Mouse (Mus musculus) neural tube, embryonic 11.5 days (tissue): ENCODE results near the gene Rap1b. TPM values are rescaled to one million over a fixed set of nuclear protein-coding genes. Genes with fewer than 3 reads are reported as not detected.

Experiments
- ATAC-seq: fragments of 200-750 bp; cut with Nextera tagmentation; 2 replicates; pipeline ENCODE4 v1.8.0; 2017; ENCODE audit warnings: moderate number of reproducible peaks, mild to moderate bottlenecking, moderate TSS enrichment, moderate library complexity; ENCODE audit not compliant: insufficient read depth, low FRiP score, low TSS enrichment
- DNase-seq: peaks from one replicate; pipeline ENCODE4 v3.0.0-alpha.2; 2015; ENCODE audit warnings: low spot score
- H3K27ac ChIP-seq: fragments of 300-500 bp; sonication (generic); 2 replicates; pipeline ENCODE4 v1.5.1; 2014; ENCODE audit warnings: low read depth, mild to moderate bottlenecking, low read length
- H3K27me3 ChIP-seq: fragments of 300-500 bp; sonication (generic); 2 replicates; pipeline ENCODE4 v1.6.1; 2014; ENCODE audit warnings: mild to moderate bottlenecking, low read length, mixed read lengths; ENCODE audit not compliant: control insufficient read depth, insufficient read depth
- H3K36me3 ChIP-seq: fragments of 300-500 bp; sonication (generic); 2 replicates; pipeline ENCODE4 v1.6.1; 2014; ENCODE audit warnings: mild to moderate bottlenecking, low read length, moderate library complexity, mixed read lengths; ENCODE audit not compliant: control insufficient read depth, insufficient read depth
- H3K4me1 ChIP-seq: fragments of 300-500 bp; sonication (generic); 2 replicates; pipeline ENCODE4 v1.6.1; 2014; ENCODE audit warnings: low read length, mixed read lengths; ENCODE audit not compliant: control insufficient read depth, insufficient read depth
- H3K4me2 ChIP-seq: fragments of 300-500 bp; sonication (generic); 2 replicates; pipeline ENCODE4 v1.6.1; 2014; ENCODE audit warnings: low read depth, mild to moderate bottlenecking, moderate library complexity
- H3K4me3 ChIP-seq: fragments of 300-500 bp; sonication (generic); 2 replicates; pipeline ENCODE4 v1.5.1; 2014; ENCODE audit warnings: low read depth, low read length
- H3K9ac ChIP-seq: fragments of 300-500 bp; sonication (generic); 2 replicates; pipeline ENCODE4 v1.6.1; 2014; ENCODE audit warnings: mild to moderate bottlenecking, low read length
- H3K9me3 ChIP-seq: fragments of 300-500 bp; sonication (generic); 2 replicates; pipeline ENCODE4 v1.6.1; 2016; ENCODE audit warnings: low read length; ENCODE audit not compliant: control insufficient read depth
- WGBS: fragments of 180-500 bp; shearing (Covaris S2); extraction: QIAGEN DNeasy Blood & Tissue Kit; methylation state at CpG from one replicate; pipeline ENCODE4 v1.1.7; 2014; 5-methylcytosine and 5-hydroxymethylcytosine counted together
- polyA plus RNA-seq: library from polyadenylated mRNA; unstranded; fragments of >200 nt; fragmentation: Nextera tagmentation; extraction: Ambion mirVana; gene quantifications from 2 replicates; pipeline ENCODE4 v1.2.1, GENCODE M21; 2014

Gene Rap1b
- polyA plus RNA-seq, 1 experiment from 2014 or later: 183 TPM

- Histone ChIP-seq H3K36me3 (peaks cover 7% of the 10 kb centered on the region), H3K9ac (no peak overlapping the region), H3K4me2 (no peak overlapping the region), H3K4me1 (no peaks in the 10 kb centered on the region), H3K4me3 (no peak overlapping the region), H3K9me3 (no peaks in the 10 kb centered on the region), H3K27ac (no peak overlapping the region), H3K27me3 (no peaks in the 10 kb centered on the region)
- DNase-seq (no peak), ATAC-seq (no peak)
- WGBS: 84% methylated on average over 4 of the region's 4 CpGs
Observed at GRCm38 (mm10) chr10:117824139-117824538, 21.7 kb downstream of the Rap1b start.

- ATAC-seq (no peak), DNase-seq (no peak)
- peaks cover 7% of the 10 kb centered on the region for H3K36me3 ChIP-seq
- H3K27ac ChIP-seq: no peak overlapping the region
- H3K9me3 ChIP-seq: no peaks in the 10 kb centered on the region
- no peaks in the 10 kb centered on the region for H3K27me3 ChIP-seq
- 92% methylated on average over 6 of the region's 6 CpGs for WGBS
- H3K4me3 ChIP-seq: no peak overlapping the region
- no peak overlapping the region for H3K9ac ChIP-seq
- no peak overlapping the region for H3K4me2 ChIP-seq
- H3K4me1 ChIP-seq: no peaks in the 10 kb centered on the region
Observed at GRCm38 (mm10) chr10:117823321-117823720, 22.5 kb downstream of the Rap1b start.

- Histone ChIP-seq H3K9ac (no peak overlapping the region), H3K27me3 (no peaks in the 10 kb centered on the region), H3K4me3 (no peak overlapping the region), H3K4me1 (no peaks in the 10 kb centered on the region), H3K4me2 (no peak overlapping the region), H3K27ac (no peak overlapping the region), H3K9me3 (no peaks in the 10 kb centered on the region), H3K36me3 (peaks cover 15% of the 10 kb centered on the region)
- ATAC-seq: no peak
- DNase-seq: no peak
- WGBS: 90% methylated on average over 6 of the region's 6 CpGs
Observed at GRCm38 (mm10) chr10:117818600-117818999, 27.2 kb downstream of the Rap1b start.

GRCm38 (mm10) chr10:117816721-117817120, 29.1 kb downstream of the Rap1b start:
- no peak overlapping the region for H3K4me3 ChIP-seq
- no peak overlapping the region for H3K9ac ChIP-seq
- H3K36me3 ChIP-seq: peaks cover 10% of the 10 kb centered on the region
- H3K9me3 ChIP-seq: no peaks in the 10 kb centered on the region
- 93% methylated on average over 6 of the region's 6 CpGs for WGBS
- no peak overlapping the region for H3K4me2 ChIP-seq
- no peaks in the 10 kb centered on the region for H3K27me3 ChIP-seq
- H3K4me1 ChIP-seq: no peaks in the 10 kb centered on the region
- no peak for DNase-seq
- no peak overlapping the region for H3K27ac ChIP-seq
- ATAC-seq: no peak

GRCm38 (mm10) chr10:117812501-117812900, 33.3 kb downstream of the Rap1b start:
- DNase-seq (no peak), ATAC-seq (no peak)
- H3K4me3 ChIP-seq: no peak overlapping the region
- 87% methylated on average over 2 of the region's 2 CpGs for WGBS
- peaks cover 5% of the 10 kb centered on the region for H3K36me3 ChIP-seq
- H3K4me2 ChIP-seq: no peak overlapping the region
- no peak overlapping the region for H3K9ac ChIP-seq
- H3K27ac ChIP-seq: no peak overlapping the region
- H3K4me1 ChIP-seq: no peaks in the 10 kb centered on the region
- no peaks in the 10 kb centered on the region for H3K9me3 ChIP-seq
- H3K27me3 ChIP-seq: no peaks in the 10 kb centered on the region

GRCm38 (mm10) chr10:117811555-117811954, 34.3 kb downstream of the Rap1b start:
- H3K27ac ChIP-seq: no peak overlapping the region
- H3K36me3 ChIP-seq: peaks cover under 1% of the 10 kb centered on the region; the same call in 1 of the 2 replicates
- ATAC-seq: no peak
- no peaks in the 10 kb centered on the region for H3K4me1 ChIP-seq
- 93% methylated on average over 8 of the region's 8 CpGs for WGBS
- H3K4me3 ChIP-seq: no peak overlapping the region
- no peak for DNase-seq
- no peaks in the 10 kb centered on the region for H3K9me3 ChIP-seq
- no peaks in the 10 kb centered on the region for H3K27me3 ChIP-seq
- H3K4me2 ChIP-seq: no peak overlapping the region
- no peak overlapping the region for H3K9ac ChIP-seq

GRCm38 (mm10) chr10:117810506-117810905, 35.3 kb downstream of the Rap1b start:
- DNase-seq: no peak
- no peak for ATAC-seq
- no peak overlapping the region for H3K27ac ChIP-seq
- no peaks in the 10 kb centered on the region for H3K4me1 ChIP-seq
- no peak overlapping the region for H3K9ac ChIP-seq
- no peaks in the 10 kb centered on the region for H3K9me3 ChIP-seq
- WGBS: 85% methylated on average over 11 of the region's 11 CpGs
- no peak overlapping the region for H3K4me3 ChIP-seq
- no peak overlapping the region for H3K4me2 ChIP-seq
- no peaks in the 10 kb centered on the region; the same call in 1 of the 2 replicates for H3K36me3 ChIP-seq
- H3K27me3 ChIP-seq: no peaks in the 10 kb centered on the region

- 90% methylated on average over 6 of the region's 6 CpGs for WGBS
- no peak overlapping the region for H3K27ac ChIP-seq
Observed at GRCm38 (mm10) chr10:117808068-117808467, 37.8 kb downstream of the Rap1b start.

GRCm38 (mm10) chr10:117805919-117806318, 39.9 kb downstream of the Rap1b start:
- no peaks in the 10 kb centered on the region for H3K27me3 ChIP-seq
- H3K4me2 ChIP-seq: no peak overlapping the region
- ATAC-seq (no peak), DNase-seq (no peak)
- H3K27ac ChIP-seq: no peak overlapping the region
- H3K9ac ChIP-seq: no peak overlapping the region
- 56% methylated on average over 9 of the region's 9 CpGs for WGBS
- no peaks in the 10 kb centered on the region for H3K4me1 ChIP-seq
- no peak overlapping the region for H3K4me3 ChIP-seq
- no peaks in the 10 kb centered on the region for H3K9me3 ChIP-seq
- no peaks in the 10 kb centered on the region for H3K36me3 ChIP-seq

More at GRCm38 (mm10) chr10:117808068-117808467, 37.8 kb downstream of the Rap1b start:
- no peaks in the 10 kb centered on the region for H3K4me1 ChIP-seq
- H3K27me3 ChIP-seq: no peaks in the 10 kb centered on the region
- H3K4me3 ChIP-seq: no peak overlapping the region
- DNase-seq (no peak), ATAC-seq (no peak)
- H3K4me2 ChIP-seq: no peak overlapping the region
- no peak overlapping the region for H3K9ac ChIP-seq
- no peaks in the 10 kb centered on the region; the same call in 1 of the 2 replicates for H3K36me3 ChIP-seq
- H3K9me3 ChIP-seq: no peaks in the 10 kb centered on the region
